Mouse (Mus musculus) thymus, adult 18-20 months (tissue): ENCODE measurements around the gene Acp5.

Experiments used
- DNase-seq, 2 experiments: peaks; one replicate each; pipeline ENCODE4 v3.0.0; 2022; ENCODE audit warnings: mixed read lengths in 2 of 2

Acp5 gene

DNA sequence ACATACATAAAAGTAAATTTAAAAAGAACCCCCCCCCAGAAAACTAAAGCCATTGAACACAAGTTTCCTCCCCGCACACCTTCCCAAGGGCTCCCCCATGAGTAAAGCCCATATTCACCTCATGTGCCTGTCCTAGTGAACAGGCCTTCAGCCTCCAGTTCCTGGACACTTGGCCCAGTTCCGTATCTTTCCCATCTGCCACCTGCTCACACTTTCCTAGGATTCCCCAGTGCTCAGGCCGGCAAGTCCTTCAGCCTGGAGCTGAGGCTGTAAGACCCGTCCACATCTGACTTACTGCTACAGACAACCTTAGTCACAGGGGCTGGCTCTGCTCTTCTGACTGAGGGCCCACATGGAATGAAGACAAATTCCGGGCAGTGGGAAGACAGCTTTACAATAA is 4.2 kb upstream of the Acp5 start:
- no peak for DNase-seq

DNA sequence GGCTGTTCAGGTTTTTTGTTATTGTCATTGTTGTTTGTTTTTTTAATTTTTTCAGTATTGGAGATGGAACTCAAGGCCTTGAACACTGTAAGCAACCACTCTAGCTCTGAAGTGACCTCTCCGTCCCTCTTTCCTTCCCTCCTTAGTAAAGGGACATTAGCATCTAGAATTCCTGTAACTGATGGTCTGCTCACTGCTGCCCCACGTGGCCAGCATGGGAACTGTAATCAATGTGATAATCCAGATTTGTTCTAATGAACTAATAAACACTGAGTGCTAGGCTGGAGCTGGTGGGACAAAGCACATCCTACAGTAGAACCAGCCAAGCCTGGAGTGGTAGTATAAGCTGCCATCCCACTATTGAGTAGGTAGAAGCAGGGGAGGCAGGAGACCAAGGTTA is 3.0 kb upstream of the Acp5 start:
- DNase-seq = no peak

DNA sequence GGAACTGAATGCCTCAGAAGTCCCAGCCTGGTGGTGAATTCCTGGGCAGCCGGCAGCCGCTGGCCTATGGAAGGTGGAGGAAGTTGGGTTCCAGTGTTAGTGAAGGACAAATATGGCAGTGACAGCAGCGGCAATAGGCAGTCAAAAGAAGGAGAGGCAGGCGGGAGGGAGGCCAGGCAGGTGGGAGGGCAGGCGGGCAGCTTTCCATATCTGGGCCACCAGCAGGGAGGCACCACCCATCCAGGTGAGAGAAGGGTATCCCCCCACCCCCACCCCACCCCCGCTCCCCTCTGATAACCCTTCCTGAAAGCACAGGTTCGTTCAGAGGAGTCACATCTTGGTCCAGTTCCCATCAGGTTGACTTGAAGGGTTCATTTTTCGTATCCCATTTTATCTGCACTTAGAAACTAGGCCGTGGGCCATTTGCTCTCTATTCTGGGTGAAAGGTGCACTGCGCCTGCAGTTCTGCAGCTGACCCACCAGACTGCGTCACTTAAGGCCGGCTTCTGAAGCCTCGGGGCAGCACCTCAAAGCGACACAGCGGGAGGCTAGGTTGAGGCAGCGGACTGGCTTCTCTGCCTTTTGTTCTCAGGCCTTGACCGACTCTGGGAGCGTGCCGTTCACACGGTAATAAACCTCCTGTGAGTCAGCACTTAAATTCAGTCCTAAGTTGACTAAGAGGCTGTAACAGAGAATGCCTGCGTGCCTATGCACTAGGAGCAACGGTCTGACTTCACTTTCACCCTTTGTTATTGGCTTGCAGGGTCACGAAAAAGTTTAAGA is 1.4 kb upstream of the Acp5 start:
- DNase-seq = no peak

DNA sequence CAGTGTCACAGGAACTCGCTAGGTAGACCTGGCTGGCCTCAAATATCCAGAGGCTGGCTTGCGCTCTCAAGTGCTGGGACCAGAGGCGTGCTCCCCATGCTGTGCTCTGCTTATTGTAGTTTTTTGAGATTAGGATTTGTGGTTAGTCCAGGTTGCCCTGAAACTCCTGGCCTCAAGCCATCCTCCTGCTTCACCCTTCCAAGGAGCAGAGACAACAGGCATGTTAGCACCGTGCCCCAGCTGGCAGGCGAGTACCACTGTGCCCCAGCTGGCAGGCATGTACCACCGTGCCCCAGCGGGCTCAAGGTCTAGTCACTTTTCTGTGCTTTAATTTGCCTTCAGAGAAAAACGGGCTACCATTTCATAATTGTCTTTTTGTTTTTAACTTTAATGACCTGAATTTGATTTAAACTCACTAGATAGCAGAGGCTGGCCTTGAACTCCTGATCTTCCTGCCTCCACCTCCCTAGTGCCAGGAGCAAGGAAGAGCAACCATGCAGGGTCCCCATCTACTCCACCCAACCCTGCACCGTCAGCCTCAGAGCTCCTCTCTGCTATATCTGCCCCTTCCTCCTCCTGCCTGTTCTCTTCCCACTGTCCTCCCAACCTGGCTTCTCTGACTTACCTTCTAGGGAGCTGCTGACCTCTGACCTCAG is 395 bp downstream of the Acp5 start:
- DNase-seq = no peak

DNA sequence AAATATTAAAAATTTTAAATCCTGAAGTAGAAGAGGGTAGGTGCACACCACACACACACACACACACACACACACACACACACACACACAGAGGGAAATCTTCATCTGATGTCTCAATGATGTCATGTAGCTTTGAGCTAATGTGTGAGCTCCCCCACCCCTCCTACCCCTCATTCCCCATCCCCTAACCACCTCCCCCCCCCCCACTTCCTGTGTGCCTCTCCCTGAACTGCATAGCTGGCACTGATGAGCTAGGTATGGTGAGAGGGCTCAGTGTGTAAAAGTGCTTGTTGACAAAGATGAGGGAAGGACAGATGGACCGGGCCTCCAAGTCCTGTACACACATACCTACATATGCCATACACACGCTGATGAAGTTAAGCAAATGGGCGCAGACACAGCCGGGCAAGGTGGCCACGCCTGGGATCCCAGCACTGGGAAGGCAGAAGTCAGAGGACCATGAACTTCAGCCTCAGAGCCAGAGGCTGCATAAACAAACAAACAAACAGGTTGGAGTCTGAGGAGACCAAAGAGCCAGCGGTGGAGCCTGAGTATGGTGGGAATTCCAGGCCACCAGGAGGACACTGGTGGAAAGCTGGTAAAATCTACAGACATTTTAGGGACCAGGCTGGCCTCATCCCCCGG is 1.1 kb downstream of the Acp5 start:
- no peak for DNase-seq

DNA sequence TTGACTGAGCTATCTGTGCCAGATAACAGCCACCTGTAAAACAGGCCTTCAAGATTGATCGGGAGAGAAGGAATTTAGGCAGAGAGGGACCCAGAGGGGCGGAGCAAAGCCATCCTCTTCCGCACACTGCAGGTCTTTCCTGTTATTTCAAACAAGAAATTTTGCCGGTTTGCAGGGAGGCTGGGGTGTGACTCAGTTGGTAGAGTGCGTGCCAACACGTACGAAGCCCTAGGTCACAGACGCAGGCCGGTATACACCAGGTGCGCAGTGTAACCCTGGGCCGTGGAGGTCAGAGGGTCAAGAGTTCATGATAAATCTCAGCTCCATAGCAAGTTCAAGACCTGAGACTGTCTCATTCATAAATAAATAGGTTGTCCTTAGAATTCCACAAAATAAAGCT is 3.3 kb downstream of the Acp5 start:
- DNase-seq = no peak

DNA sequence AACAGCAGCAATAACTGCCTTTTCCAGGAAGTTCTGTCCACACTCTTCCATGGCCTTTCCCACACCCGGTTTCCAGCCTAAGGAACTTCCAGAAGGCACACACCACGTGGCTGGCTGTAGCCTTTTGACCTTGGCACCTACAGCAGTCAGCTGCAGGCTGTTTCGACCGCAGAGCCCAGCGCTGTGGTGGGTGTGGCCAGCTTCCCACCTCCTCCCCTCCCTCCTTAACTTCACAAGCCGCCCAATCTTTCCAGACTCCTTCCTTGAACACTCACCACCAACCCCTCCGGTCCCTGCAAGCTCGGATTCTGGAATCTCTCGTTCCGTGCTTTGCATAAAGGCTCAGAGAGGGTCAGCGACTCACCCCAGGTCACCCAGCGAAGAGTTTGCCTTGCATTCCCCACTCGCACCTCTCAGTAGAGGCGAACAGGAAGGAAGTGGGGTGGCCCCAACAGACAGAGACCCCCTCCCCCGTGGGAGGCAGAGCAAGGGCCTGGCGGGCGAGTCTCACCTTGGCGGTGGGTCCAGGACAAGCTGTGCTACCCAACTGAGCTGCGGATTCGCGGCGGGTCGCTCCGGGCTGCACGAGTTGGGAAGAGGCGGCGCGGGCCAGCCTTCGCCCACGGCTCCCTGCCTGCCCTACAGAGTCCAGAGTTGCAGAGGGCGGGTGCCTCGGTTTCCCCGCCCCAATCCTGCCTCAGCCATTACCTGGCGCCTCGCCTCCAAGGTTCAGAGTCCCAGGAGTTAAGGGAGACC is 4.1 kb downstream of the Acp5 start:
- peak; percentile 78 to 85 for DNase-seq

DNA sequence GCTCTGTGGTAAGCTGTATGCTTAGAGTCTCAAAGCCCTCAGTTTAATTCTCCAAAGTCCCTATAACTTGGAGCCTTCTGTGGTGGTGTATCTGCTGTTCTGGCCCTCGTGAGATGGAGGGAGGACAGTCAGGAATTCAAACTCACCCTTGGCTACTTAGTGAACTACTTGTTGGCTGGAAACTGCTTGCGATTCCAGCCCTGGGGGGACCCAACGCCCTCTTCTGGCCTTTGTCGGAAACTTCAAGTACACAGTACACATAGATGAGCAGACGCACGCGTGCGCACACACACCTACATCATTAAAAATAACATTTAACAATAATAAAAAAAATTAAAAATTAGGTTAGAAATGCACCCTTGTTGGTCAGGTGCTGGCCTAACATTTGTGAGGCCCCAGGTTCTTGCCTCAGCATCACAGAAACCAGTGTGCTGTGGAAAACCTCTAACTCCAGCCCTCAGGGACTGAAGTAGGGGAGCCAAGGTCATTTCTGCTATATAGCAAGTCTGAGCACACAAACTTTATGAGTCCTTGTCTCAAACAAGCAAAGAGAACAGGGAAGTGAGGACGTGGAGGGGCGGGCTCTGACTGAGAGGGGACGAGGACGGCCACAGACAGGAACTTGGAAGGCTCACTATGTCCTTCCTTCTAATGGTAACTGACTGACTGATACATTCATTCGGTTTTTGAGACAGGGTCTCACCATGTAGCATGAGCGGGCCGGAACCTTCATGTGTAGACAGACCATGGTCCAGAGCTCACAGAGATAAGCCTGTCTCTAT is 10.1 kb downstream of the Acp5 start:
- no peak for DNase-seq

DNA sequence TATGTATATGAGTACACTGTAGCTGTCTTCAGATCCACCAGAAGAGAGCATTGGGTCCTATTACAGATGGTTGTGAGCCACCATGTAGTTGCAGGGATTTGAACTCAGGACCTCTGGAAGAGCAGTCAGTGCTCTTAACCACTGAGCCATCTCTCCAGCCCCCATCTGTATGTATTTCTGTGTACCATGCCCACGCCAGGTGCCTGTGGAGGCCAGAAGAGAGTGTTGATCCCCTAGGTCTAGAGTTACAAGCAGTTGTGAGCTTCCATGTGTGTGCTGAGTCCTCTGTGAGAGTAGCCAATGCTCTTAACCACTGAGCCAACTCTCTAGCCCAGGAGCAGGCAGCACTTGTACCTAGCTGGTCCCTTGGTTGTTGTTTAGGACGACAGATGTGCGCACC is 11.3 kb downstream of the Acp5 start:
- DNase-seq = no peak

DNA sequence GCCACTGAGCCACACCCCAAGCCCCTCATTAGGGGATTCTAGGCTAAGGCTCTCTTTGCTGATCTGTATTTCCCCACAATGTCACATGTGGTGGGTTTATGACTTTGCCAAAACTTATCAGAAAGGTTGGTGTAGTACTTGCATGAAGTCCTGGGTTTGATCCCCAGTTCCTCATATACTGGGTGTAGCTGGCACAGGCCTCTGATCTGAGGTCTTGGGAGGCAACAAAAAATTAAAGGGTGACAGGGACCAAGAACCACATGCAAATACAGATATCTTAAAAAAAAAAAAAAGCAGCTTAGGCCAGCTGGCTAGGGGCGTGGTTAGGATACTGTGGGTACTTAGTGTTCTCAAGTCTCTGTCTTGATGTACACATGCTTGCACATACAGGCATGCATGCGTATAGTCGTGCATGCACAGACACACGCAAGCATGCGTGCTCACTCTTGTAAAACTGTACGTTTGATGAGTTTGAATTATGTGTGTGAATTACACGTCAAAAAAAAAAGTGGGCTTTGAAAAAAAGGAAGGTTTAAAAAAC is 12.4 kb downstream of the Acp5 start:
- DNase-seq = no peak

DNA sequence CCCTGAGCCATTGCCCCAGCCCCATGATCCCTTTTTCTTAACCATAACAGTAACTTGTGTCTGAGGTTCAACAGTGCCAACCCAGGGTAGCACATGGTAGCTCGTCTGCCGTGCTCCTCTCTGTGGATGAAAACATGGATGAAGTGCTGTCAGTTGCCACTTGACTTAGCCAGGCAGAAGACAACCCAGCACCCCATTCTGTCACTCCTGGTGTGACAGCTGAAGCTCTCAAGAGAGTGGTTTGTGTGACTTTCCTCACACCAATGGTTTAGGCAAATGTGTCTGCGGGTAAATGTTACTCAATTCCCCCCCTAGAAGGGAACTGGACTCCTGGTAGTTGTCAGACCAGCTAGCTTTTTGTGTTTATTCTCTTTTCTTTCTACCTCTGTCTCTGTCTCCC is 13.5 kb downstream of the Acp5 start:
- DNase-seq = no peak

DNA sequence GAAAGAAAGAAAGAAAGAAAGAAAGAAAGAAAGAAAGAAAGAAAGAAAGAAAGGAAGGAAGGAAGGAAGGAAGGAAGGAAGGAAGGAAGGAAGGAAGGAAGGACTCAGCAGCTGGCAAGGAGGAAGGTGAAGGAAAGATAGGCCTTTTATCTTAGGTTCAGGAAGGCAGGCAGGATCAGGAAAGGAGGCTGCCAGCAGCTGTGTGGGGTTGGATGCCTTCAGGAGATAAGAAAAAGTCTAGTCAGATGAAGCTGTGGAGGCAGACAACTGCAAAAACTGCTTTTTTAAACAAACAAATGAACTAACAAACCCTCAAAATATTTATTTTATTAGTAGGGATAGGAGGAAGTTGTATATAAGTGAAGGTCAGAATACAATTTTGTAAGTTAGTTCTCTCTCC is 14.0 kb downstream of the Acp5 start:
- no peak for DNase-seq

DNA sequence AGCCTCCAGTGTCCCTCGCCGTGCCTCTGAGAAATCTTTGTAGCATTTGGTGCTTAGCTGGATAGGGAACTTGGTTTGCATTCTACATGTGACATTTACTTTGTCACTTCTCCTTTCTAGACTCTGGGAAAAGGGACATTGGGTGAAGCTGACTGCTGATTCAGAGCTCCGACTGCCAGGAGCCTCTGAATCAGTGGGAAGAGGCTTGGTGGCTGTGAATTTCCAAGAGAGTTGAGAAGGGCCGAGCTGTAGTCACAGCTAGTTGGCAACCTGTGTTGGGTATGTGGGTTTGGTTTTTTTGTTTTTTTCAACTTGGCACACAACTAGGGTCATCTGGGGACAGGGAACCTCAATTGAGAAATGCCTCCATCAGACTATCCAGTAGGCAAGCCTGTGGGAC is 16.0 kb downstream of the Acp5 start:
- no peak for DNase-seq

DNA sequence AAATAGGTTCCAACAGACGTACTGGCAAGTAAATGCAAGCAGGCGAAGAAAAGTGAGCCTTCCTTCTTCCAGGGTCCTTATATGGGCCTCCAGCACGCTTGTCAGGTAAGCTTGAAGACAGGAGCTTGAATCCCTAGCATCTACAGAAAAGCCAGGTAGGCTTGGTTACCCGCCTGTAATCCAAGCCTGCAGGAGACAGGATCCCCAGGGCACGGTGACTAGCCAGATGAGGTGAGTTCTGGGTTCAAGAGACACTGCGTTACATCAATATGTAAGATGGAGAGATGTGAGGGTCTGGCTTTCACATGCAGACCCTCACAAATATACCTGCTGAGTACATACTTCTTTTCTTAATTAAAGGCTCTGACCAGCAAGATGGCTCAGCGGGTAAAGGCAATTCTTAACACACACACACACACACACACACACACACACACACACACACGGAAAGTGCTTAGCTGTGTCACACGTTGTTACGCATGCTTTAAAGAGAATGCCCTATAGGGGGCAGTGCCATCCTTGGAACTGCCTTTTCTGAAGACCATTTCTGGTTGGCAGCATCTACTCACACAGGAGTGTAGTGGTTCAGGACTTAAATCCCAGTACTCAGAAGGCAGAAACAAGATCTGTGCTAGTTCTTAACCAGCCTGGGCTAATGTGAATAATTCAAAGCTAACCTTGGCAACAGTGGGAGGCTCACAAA is 17.6 kb downstream of the Acp5 start:
- peak in 1 of 2 experiments; percentile 41 for DNase-seq

DNA sequence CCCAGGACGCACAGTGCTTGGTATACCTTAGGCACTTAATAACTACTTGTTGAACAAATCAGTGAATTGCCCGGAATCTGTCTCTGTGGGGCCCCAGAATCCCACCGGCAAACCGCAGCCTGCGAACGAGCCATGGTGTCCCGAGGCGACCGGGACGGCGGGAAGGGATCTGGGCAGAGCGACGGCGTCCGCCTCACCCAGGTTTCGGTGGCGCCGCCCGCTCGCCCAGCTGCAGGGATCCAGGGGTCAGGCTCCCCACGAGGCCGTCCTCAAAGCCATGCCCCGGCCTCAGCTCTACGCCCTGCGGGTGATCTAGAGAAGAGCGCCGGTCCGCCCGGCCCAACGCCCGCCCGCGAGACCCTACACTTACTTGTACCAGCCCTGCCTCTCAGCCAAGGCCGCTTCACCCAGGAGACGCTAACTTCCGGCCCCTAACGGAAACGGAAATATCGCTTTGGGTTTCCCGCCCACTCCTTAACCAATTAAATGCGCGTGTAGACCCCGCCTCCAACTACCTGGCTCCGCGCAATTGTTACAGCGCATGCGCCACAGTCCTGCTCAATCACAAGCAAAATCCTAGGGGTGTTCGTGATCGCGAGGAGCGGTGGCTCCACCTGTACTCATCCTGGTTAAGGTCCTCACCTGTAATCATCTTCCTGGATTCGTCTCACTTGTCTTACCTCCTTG is 18.6 kb downstream of the Acp5 start, which contains the start of gene Elof1:
Gene Elof1 (minus strand): TSS at position 433 of the 687 bp plus-strand sequence.
- peak; percentile 91 to 95 for DNase-seq

DNA sequence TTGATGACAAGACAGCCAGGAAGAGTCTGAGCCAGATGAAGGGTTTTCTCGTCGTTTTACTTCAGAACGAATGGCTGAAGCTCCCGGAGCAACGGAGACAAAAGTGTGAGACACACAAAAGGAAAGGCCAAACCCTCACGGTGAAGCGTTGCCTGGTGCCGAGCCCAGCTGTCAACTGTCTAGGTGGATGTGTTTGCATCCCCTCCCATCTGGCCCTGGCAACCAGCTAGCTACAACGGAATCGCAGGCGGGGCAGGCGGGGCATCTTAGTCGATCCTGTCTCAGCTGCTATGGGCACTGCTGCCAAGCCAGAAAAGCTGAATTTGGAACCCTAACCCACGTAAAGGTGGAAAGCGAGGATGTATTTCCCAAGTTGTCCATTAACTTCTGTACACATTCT is 19.4 kb downstream of the Acp5 start:
- no peak for DNase-seq

DNA sequence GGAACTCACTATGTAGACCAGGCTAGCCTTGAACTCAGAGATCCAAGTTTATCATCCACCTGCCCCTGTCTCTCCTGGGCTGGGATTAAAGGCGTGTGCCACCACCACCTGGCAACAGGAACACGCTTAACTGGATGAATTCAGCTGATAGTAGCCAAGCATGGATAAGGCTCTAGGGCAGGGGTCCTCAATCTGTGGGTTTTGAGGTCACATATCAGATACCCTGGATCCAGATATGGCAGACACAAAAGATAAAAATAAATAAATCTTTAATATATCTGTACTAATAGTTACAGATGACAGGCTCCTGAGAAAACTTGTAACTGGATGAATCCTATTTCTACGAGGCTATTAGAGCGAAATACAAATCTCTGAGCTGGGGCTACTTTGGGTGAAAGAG is 19.9 kb downstream of the Acp5 start:
- no peak for DNase-seq

DNA sequence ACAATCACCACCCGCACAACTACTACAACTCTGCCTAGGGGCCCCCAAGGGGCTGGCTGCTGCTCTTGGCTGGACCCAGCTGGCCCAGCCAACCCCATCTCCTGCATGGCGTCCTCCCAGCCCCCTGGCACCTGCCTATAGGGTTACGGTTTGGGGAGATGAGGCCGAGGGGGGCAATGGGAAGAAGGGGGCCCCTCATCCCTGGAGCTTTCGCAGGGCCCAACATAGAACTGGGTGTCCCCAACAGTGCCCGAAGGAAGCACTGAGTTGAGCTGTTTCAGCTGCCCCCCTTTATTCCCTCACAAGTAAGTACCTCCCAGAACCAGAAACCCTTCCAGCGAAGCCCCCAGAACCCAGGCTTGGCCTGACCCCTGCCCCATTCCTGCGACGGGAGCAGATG is 27.3 kb downstream of the Acp5 start:
- no peak for DNase-seq

DNA sequence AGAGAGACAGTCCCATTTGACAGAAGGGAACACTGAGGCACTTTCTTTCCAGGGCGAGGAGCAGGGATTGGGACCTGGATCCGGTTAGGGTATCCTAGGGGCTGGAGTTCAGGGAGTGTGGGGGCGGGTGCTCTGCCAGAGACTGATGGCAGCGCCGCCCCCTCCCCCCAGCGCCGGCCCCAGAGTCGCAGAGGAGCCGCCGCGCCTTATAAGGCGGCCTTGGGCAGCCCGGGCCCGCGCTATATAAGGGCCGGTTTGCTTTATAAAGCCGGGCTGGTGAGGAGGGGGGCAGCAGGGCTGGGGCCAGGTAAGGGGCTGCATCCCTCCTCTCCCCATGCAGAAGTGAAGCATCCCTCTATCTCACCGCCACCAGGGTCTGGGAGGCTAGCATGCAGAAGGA is 35.6 kb downstream of the Acp5 start:
- DNase-seq = no peak

DNA sequence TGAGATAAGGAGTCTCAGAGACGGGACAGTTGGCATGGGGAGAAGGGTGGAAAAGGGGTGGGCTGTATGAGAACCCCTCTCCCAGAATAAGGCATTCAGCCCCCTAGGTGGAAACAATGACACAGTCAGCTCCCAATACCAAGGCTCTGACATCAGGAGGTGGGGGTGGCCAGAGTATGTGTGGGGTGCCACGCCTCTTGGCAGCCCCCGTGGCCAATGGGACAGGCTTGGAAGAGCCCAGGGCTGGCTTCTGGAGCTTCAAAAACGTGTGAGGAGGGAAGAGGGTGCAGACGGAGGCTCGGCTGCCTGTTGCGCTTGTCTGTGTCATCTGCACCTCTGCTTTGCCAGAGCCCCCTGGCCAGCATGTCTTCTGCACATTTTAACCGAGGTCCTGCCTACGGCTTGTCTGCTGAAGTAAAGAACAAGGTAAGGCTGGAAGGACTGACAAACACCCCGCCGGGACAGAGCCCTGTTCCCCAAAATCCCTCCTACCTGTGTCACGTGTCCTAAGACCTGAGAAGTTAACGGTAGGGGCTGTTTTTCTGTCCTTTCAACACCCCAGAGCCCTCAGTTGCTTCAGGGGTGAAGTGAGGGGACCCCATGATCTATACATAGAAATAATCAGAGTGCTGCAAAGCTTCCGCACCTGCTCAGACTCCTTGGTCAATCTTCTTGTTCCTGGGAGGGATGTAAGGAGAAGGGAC is 36.4 kb downstream of the Acp5 start, which contains the start of gene Cnn1:
Gene Cnn1 (plus strand): TSS at position 224 of the 704 bp plus-strand sequence.
- no peak for DNase-seq
